Mouse (Mus musculus) heart, embryonic 10.5 days (tissue): ENCODE results near the gene Ace2. TPM values are rescaled to one million over a fixed set of nuclear protein-coding genes. Genes with fewer than 3 reads are reported as not detected.

Experiments
- DNase-seq: peaks from one replicate; pipeline ENCODE4 v3.0.0-alpha.2; 2017; ENCODE audit warnings: low spot score
- H3K27ac ChIP-seq: fragments of 300-500 bp; sonication (generic); 2 replicates; pipeline ENCODE4 v1.5.1; 2016; ENCODE audit warnings: mild to moderate bottlenecking
- H3K27me3 ChIP-seq: fragments of 300-500 bp; sonication (generic); 2 replicates; pipeline ENCODE4 v1.6.1; 2016; ENCODE audit warnings: mild to moderate bottlenecking; ENCODE audit not compliant: poor library complexity, insufficient read depth, severe bottlenecking
- H3K36me3 ChIP-seq: fragments of 300-500 bp; sonication (generic); 2 replicates; pipeline ENCODE4 v1.6.1; 2016; ENCODE audit warnings: mild to moderate bottlenecking, moderate library complexity
- H3K4me1 ChIP-seq: fragments of 300-500 bp; sonication (generic); 2 replicates; pipeline ENCODE4 v1.6.1; 2016; ENCODE audit warnings: mild to moderate bottlenecking
- H3K4me3 ChIP-seq: fragments of 300-500 bp; sonication (generic); 2 replicates; pipeline ENCODE4 v1.5.1; 2016; ENCODE audit warnings: mild to moderate bottlenecking, moderate library complexity
- H3K9me3 ChIP-seq: fragments of 300-500 bp; sonication (generic); 2 replicates; pipeline ENCODE4 v1.6.1; 2016; ENCODE audit warnings: mild to moderate bottlenecking, moderate library complexity
- WGBS: fragments of 180-500 bp; shearing (Covaris S2); methylation state at CpG from one replicate; pipeline ENCODE4 v1.1.7; 2016; 5-methylcytosine and 5-hydroxymethylcytosine counted together
- polyA plus RNA-seq: library from polyadenylated mRNA; unstranded; fragments of >200 nt; fragmentation: Nextera tagmentation; extraction: Ambion mirVana; gene quantifications from 2 replicates; pipeline ENCODE4 v1.2.1, GENCODE M21; 2016

The Ace2 gene
- polyA plus RNA-seq, 1 experiment from 2014 or later: 0.06 TPM

GRCm38 (mm10) chrX:164200547-164200946 lies 61.4 kb downstream of the Ace2 start:
- 69% methylated on average over 5 of the region's 5 CpGs for WGBS
- DNase-seq: no peak
- Histone ChIP-seq H3K27ac (no peak overlapping the region), H3K4me1 (no peaks in the 10 kb centered on the region), H3K4me3 (no peak overlapping the region), H3K9me3 (no peaks in the 10 kb centered on the region), H3K36me3 (no peaks in the 10 kb centered on the region), H3K27me3 (no peaks in the 10 kb centered on the region)

GRCm38 (mm10) chrX:164221989-164222388 lies 82.9 kb downstream of the Ace2 start:
- no peaks in the 10 kb centered on the region for H3K27me3 ChIP-seq
- H3K4me1 ChIP-seq: no peaks in the 10 kb centered on the region
- H3K36me3 ChIP-seq: no peaks in the 10 kb centered on the region
- no peak overlapping the region for H3K27ac ChIP-seq
- H3K9me3 ChIP-seq: no peaks in the 10 kb centered on the region
- no peak for DNase-seq
- 60% methylated on average over 2 of the region's 2 CpGs for WGBS
- H3K4me3 ChIP-seq: no peak overlapping the region

GRCm38 (mm10) chrX:164233380-164233779 lies 94.2 kb downstream of the Ace2 start:
- Histone ChIP-seq H3K27ac (no peak overlapping the region), H3K9me3 (no peaks in the 10 kb centered on the region), H3K27me3 (no peaks in the 10 kb centered on the region), H3K4me3 (no peak overlapping the region), H3K36me3 (peaks cover 3% of the 10 kb centered on the region; the same call in 1 of the 2 replicates), H3K4me1 (no peaks in the 10 kb centered on the region)
- 58% methylated on average over 8 of the region's 8 CpGs for WGBS
- no peak for DNase-seq

Other genes with a start within 250 kb of the Ace2 start
- gene Ap1s2, start 230.3 kb upstream of the Ace2 start, polyA plus RNA-seq: 19.3 and 23.6 TPM in 2 replicates
- 36.6 and 53.0 TPM in 2 replicates for gene Zrsr2, start 180.7 kb upstream of the Ace2 start, polyA plus RNA-seq
- 0.25 and 0.26 TPM in 2 replicates for gene Car5b, start 111.3 kb upstream of the Ace2 start, polyA plus RNA-seq
- 25.5 and 31.9 TPM in 2 replicates for gene Siah1b, start 62.8 kb upstream of the Ace2 start, polyA plus RNA-seq
- 0.72 TPM in 1 of 2 replicates, not detected in the other for gene Cltrn, start 50.5 kb upstream of the Ace2 start, polyA plus RNA-seq
- 3.6 and 5.8 TPM in 2 replicates for gene Bmx, start 118.9 kb downstream of the Ace2 start, polyA plus RNA-seq
- 6.8 and 7.3 TPM in 2 replicates for gene Pir, start 130.0 kb downstream of the Ace2 start, polyA plus RNA-seq
- gene Vegfd, start 234.0 kb downstream of the Ace2 start, polyA plus RNA-seq: 1.0 and 1.2 TPM in 2 replicates